Mouse (Mus musculus) monocyte, adult 2 months (primary cell): ENCODE results near the gene Gm28048.

ENCODE experiments used
- DNase-seq, 2 experiments: peaks; one replicate each; pipeline ENCODE4 v3.0.0; 2022; ENCODE audit warnings: low spot score in 2 of 2, low read depth in 1 of 2

Gm28048 gene

DNA sequence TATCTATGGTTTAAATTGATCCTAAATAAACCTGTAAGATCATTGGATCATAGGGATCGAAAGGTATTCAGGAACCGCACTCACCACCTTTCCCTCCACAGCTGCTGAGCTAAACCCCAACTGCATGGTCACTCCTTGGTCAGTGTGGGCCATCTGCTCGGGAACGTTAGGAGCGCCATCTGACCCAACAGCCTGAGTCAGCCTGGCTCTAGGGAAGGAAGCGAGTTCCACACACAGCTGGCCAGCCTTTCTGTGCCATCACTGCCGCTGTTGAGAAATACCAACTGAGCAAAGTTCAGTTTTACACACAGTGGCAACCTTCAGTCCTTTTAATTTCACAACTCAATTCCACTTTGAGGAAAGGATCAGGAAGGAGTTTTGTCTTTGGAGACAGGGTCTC lies 90.0 kb downstream of the Gm28048 start:
- no peak for DNase-seq

DNA sequence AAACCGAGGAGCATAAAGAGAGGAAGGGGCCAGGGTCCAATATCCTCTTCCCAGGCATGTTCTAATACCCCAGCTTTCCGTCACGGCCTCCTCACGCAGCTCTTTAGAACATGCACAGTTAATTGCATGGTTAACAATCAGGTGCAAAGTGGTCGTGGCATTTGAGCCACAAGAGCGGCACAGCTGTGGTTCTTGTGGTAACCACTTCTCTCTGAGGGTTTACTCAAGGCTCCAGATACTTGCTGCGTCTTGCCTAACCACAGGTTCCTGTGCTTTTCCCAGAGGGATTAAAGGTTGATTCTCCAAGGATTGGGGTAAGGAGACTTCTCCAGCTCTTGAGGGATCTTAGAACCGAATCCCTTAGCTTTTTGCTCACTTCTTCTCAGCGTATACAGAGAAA lies 90.6 kb downstream of the Gm28048 start:
- DNase-seq: no peak

DNA sequence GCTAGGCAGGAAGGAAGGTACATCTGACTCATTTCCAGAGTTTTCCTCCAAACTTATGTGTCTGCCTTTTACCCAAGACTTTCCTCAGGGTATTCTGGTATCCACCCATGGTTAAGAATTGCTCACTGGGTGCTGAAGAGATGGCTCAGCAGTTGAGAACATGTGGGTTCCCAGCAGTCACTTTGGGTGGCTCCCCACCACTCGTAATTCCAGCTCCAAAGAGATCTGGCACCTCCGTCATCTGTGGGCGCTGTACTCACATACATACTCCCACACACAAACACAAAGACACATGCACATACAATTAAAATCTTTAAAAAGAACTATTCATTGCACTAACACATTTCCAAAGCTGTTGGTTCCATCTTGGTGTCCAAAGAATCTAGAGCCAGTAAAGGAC lies 92.7 kb downstream of the Gm28048 start:
- no peak for DNase-seq

DNA sequence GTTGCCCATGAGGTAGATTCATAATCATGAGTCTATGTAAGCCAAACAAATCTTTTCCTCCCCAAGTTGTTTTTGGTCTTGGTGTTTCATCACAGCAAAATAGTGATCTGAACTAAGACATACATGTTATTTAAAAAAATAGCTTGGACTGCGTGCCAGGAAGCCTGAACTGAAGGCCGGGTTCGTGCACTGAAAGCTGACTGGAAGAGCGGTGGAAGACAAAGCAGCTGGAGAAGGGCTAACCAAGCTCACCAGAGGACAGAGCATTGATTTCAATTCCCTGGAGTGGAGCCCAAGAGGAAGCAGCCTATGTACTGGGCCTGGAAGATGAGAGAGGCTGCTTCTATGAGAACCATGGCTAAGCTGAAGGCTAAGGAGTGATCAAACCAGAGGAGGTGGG lies 94.9 kb downstream of the Gm28048 start:
- DNase-seq: no peak

DNA sequence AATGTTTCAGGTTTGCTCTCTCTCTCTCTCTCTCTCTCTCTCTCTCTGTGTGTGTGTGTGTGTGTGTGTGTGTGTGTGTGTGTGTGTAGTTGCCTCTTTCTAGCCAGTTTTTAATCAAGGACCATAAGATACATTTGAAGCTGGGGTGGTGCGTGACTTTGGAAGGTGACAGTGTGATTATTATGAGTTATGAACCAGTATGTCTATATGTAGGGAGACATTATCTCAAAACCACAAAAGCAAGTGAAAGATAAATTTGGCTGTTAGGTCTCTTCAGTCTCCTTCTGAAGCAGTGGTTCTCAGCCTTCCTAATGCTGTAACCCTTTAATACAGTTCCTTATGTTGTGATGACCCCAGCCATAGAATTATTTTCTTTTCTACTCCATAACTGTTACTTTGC lies 96.5 kb downstream of the Gm28048 start:
- DNase-seq: no peak

DNA sequence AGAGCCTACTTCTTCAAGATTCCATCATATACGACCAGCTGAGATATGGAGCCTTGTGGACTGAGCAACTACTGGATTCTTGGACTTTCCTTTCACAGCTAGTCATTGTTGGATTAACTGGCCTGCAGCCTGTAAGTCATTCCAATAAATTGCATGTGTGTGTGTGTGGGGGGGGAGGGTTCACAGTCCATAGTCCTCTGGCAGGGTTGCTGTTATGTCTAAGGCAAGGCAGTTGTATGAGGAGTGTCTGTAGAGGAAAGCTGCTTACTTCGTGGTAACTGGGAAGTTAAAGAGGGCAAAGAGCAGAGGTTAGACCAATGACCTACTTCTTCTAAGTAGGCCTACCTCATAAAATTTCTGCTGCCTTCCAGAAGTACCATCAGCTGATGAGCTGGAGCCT lies 98.2 kb downstream of the Gm28048 start:
- DNase-seq: no peak

DNA sequence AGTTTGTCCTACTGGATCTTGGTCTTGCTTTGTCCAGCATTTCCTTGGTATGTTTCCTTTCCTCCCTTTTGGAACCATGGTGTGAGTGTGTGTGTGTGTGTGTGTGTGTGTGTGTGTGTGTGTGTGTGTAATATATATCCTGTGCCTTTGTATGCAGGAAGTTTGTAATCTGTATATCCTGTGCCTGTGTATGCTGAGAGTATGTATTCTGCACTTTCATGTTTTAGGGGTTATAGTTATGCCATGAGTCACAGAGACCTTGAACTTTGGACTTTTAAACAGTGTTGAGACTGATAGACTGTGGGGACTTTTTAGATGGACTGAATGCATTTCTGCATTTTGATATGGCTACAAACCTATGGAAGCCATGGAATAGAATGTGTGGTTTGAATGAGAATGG lies 99.0 kb downstream of the Gm28048 start:
- no peak for DNase-seq

DNA sequence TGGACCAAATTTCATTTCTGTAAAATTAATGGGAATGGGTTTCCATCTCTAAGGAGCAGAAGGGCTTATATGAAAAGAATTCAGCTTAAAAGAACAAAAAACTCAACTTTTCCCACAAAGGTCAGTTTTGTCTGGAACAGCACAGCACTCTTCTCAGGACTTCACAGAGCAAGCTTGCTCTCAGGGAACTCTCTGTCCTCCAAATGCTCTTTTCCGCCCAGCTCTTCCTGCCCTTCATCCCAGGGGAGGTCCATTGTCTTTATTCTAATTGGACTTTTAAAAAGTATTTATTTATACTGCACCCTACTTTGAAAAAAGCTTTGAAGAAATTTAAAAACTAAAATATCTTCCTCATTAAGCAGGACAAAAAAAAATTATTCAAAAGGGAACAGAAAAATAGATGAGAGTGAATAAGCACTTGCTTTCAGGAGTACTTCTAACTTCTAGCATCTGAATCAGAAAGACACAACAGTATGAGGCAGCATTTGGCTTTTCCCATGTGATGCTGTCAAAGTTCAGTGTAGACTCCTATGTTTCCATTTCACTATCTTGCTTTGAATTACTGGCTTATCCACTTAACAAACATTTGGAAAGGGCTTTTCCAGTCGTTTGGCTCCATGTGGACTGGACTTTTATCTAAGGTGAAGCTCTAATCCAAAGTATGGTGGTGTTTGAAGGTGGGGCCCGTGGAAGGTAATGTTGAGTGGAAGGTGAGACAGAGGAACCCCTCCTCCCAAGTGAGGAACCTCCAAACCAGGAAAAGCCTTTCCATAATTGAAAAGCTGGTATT lies 101.3 kb downstream of the Gm28048 start:
- no peak for DNase-seq

DNA sequence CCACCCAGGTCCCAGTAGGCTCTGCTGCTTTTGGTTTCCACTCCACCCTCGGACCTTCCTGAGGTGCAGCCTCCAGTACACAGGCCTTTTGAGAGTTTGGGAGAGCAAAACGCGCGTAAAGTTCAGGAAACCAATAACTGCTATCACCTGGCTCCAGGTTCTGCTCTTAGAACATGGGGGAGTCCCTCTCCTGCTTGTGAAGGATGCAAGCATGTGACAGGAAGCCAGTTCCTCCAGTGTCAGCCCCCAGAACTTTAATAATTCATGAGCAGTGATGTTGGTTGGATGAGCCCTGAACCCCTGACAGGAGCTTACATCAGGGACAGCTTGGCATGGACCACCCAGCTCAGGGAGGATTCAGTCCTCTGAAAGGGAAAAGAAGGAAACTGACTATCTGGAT lies 102.2 kb downstream of the Gm28048 start:
- DNase-seq: no peak

DNA sequence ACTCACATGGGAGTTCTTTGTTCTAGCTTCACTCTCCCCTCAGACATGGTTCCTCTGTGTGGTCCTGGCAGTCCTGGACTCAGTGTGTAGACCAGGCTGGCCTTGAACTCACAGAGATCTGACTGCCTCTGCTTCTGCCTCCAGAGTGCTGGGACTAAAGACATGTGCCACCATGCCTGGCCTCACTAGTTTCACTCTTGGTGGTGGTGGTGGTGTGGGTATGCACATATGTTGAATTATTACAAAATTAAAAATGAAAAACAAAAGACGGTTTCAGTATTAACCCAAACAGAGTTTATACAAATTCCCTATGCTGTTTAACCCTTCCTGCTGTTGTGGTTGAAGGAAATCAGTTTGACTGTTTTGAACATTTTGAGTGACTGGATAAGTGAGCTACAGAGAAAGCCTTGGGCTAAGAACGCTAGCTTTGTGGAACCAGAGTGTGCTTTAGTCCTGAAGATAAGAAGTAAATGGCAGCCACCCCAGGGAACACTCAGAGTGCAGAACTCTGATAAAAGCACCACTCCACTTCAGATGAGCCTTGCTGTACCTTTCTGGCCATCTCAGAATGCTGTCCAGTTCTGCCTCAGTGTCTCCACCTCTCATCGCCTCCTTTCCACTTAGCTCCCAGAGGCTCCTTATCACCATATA lies 105.1 kb downstream of the Gm28048 start:
- DNase-seq: no peak

DNA sequence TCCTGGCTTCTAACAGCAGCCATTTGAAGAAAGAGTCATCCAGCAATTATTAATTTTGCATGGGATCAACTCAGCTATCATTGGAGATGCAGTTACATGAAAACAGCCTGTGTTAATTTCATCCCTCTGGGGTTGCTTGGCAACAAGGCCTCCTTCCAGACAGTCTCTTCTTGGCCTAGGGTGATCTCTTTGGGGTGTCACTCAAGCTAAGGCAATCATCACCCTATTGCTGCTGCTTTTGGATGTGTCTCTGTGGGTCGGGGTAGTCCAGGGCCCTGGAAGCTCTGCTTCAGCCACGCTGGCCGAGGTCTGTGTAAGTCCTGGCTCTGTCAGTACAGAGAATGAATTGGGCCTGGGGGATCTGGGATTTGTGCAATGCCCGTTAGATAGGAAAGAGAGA lies 106.6 kb downstream of the Gm28048 start:
- DNase-seq: no peak

DNA sequence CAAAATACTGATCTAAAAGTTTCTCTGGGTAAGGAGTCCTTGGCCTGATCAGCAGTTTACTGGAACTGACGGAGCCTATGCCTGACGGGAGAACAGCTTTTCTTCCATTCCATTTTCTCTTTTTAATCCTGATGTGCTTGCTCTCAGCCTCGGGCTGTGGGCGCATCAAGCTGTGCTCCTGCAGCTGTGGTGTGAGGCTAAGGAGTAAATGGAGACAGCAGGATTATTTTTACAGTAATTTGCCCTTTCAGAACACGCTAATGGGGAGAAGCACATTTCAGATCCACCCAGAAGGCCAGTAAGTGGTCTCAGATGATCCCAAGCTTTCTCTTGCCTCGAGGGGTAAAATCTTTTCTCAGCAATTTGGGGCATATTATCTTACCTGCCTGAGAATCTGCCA lies 107.1 kb downstream of the Gm28048 start:
- no peak for DNase-seq

DNA sequence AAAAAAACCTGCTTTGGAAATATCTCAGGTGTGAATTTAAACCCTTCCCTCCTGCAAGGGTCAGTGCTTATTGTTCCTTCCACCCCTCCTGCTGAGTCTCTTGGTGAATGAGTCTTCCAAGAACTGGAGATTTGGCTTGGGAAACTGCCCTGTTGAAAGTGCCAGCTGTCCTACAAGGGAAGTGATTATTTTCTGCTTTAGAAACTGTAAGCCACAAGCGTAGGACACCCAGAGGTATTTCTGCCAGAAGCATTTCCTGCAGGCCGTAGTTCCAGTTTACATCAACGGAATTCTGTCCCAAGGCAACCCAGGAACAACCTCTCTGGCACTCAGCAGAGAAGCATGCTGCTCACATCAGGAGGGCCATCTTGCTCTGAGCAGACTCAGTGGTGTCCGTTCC lies 108.5 kb downstream of the Gm28048 start:
- no peak for DNase-seq

DNA sequence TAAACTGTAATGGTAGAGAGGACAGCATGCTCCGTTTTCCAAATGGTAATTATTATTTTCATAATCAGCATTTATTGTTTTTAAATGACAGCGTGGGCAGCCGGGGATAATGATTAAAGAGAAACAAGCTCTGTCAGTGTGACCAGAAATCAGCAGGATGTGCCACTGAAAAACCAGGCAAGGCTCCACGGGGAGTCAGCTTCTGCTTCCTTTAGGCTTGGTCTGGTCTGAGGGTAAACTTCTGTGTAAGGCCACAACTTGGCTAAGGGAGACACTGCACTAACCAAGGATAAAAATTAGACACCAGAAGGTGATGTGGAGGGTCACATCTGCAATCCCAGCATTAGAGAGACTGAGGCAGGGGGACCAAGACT lies 109.6 kb downstream of the Gm28048 start:
- DNase-seq: no peak

DNA sequence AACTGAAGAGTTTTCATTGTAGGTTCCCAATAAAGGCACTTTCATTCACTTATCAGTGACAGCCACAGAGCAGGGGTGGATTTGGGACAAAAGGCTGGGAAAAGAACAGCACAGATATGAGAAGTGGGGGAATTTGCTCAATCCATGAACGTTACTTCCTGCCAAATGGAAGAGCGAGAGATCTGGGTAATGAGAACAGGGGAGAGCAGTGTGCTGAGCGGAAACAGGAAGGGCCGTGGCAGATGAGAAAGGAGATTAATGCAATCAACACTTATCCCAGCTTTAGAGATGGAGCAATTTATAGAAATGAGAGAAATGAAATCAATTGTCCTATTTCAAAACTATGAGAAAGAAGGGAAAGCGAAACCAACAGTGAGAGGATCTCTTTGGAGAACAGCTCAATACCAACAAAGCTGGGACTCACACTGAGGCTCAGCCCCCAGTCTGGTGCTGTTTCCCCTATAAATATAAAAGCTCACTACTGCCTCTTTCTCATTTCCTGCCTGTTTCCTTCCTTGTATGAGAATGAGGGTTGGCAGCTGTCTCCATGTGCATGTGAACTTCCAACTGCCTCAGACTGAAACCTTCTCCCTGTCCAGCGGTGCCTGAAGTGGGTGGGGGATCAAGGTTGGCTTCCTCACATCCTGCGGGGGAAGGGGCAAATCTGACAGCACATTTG lies 110.1 kb downstream of the Gm28048 start:
- no peak for DNase-seq

DNA sequence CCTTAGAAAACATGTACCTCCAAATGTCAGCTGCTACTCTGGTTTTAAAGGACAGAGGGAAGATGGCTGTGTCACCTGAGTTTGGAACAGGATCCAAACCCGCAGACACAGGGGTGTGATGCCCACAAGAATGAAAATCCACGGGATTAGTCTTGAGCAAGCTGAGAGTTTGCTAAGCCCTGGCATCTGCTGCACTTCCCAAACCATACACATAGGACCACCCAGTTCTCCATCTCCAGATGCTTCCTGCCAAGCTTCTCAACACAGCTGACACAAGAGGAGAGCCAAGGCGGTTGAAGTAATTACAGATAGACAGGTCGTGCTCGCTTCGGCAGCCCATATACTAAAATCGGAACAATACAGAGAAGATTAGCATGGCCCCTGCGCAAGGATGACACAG lies 113.3 kb downstream of the Gm28048 start:
- DNase-seq: no peak

DNA sequence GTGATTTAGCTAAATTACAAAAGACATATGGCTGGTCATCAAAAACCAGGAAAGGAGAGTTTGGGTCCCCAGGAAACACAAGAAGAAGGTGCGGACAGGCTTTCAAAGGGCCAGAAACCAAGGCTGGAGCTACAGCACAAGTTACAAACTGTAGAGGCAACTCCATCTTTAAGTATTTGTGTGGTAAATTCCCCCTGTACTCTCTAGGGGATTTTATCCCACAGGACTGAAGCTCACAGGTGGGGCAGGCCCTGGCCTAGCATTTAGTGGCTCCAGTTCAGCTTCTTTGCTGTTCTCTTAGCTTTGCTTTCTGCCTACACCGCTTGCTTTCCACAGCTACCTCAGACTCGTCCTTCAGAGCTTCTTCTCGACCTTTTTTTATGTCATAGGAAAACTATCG lies 114.2 kb downstream of the Gm28048 start:
- DNase-seq: no peak

DNA sequence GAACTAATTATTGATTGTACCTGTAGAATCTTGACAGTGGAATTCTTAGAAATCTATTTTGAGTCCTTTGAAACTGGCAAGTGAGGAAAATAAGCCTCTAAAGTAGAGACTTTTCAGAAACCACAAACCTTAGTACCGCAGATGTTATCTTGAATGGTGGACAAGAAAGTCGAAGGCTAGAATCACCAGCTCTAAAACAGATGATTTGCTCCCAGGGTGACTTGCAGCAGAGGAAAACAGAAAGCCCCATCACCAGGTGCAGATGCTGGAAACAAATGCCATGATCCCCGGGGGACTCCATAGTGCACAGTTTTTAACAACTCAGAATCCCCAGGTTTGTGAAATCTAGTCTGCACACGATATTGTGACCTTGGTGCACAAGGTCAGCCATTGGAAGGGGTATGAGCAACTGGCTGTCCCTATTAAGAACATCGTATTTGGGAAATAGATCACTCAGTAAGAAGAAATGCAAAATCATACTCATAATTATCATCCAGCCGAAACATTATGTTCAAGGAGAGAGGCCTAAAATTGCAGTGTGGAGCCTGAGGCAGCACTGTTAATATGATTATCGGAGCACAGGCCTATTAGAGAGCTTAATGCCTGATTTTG lies 116.1 kb downstream of the Gm28048 start:
- no peak for DNase-seq

DNA sequence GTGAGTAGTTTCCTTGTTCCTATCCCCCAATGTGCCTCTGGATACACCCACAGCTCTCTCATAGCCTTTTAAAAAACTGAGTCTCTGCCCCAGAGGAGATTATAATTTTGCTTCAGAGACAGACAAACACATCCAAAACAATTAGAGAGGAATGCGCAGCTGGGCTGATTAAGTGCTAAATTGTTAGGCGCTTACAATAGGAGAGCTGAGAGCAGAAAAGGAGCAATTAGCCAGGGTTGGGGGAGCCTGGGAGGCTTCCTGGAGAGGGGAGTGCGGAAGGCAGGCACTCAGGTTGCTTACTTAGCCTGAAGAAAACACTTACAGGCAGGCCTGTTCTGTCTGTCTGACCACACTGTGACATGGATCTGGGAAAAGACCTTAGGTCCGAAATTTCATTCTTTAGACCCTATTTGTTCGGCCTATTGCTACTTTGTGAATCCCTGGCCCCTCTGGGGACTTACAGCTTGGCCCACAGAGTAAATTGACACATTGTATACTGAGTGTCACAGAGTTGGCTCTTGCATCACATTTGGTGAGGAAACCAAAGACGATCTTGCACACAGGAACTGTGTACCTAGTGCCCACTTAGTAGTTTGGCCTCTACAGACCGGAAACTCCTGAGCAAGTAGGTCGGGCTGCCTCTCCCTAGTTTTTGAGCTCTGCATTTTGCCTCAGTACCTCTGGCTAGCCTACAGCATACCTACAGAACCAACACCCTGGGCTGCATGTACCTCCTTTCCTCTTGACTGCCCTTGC lies 117.4 kb downstream of the Gm28048 start:
- DNase-seq: no peak

DNA sequence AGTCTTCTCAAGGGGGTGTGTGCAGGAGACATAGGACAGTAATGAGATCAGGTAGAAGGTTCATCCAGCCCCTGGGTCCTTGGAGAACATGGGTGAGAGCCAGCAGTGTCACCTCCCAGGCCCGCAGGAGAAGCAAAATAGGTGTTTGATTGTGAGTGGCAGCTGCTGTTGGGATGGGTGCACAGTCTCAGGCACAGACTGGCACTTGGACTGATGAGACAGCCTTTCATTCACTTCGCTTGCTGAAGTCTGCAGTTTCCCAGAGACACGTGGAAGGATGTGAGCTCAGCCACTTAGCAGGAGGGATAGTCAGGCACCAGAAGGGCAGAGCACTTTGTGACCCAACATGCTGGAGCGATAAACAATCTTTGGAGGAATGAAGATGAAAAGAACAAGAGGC lies 118.3 kb downstream of the Gm28048 start:
- DNase-seq: no peak

DNA sequence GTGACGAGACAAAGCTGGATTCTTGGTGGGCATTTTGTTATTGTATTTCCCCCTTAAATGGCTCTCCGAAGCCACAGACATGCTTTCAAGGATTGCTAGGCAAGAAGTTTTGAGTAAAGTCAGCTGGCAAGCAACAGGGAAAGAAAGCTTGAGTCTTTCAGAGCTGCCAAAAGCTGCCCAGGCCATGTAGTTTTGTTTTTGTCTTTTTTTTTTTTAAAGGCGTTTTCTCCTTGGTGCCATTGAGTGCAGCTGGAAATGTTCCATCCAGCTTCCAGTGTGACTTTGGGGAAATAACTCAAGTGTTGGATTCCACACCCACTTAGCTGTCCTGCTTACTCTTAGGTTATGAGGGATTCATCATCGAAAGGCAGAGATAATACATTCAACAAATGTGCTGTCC lies 120.6 kb downstream of the Gm28048 start:
- no peak for DNase-seq
